Mouse (Mus musculus): ENCODE measurements around the gene Ppp1r9a. TPM values are rescaled to one million over a fixed set of nuclear protein-coding genes. Genes with fewer than 3 reads are reported as not detected.
"Not testable (repeated sequence)": the region's sequence is repeated elsewhere in the genome, so short reads cannot be mapped to it uniquely, and the experiment has no call there.

The Ppp1r9a gene
- polyA plus RNA-seq, 1 experiment from 2014 or later: 12.1 TPM

- no peak for DNase-seq (ENCODE audit: low read depth, low spot score)
- ChIA-PET CTCF (interaction anchor here (1.1 kb wide), 1 partner anchor 15 kb away, joined by 3 read pairs; no protein-coding TSS in a partner anchor), POLR2A (no interaction called here)
- TF ChIP-seq CTCF (IDR thresholded peaks at IDR 0.05): no peak
- no peak for ATAC-seq
- H3K27me3 ChIP-seq: no peaks in the 10 kb centered on the region
- in situ Hi-C loops (cut with MboI; ENCODE audit: low pct_unique_long_range_greater_than_20kb): loop anchor here (25.0 kb wide), 1 partner anchor 469 kb away; the partner anchor contains the start of gene Asb4
These were observed 15.8 kb downstream of the Ppp1r9a start for GRCm38 (mm10) chr6:4918470-4918869.

GRCm38 (mm10) chr6:4923791-4924190, 21.1 kb downstream of the Ppp1r9a start:
- in situ Hi-C loops (cut with MboI; ENCODE audit: low pct_unique_long_range_greater_than_20kb): loop anchor here (25.0 kb wide), 1 partner anchor 464 kb away; the partner anchor contains the start of gene Asb4
- ATAC-seq; CTCF ChIA-PET; H3K27me3 ChIP-seq; POLR2A ChIA-PET; DNase-seq (ENCODE audit: low read depth, low spot score): not testable (repeated sequence)

- DNase-seq (ENCODE audit: low read depth, low spot score) (no peak), ATAC-seq (no peak)
- in situ Hi-C loops (cut with MboI; ENCODE audit: low pct_unique_long_range_greater_than_20kb): no loop called here
- H3K27me3 ChIP-seq: no peaks in the 10 kb centered on the region
- TF ChIP-seq CTCF (IDR thresholded peaks at IDR 0.05): no peak
- ChIA-PET CTCF (interaction anchor here (0.8 to 1.7 kb wide), 2 partner anchors 9 to 11 kb away, joined by 3 to 4 read pairs; no protein-coding TSS in a partner anchor), POLR2A (no interaction called here)
These were observed 23.4 kb downstream of the Ppp1r9a start for GRCm38 (mm10) chr6:4925966-4926687.

- H3K27me3 ChIP-seq: no peaks in the 10 kb centered on the region
- no peak for ATAC-seq
- DNase-seq (ENCODE audit: low read depth, low spot score): no peak
- ChIA-PET CTCF (no interaction called here), POLR2A (no interaction called here)
- no peak for TF ChIP-seq CTCF (IDR thresholded peaks at IDR 0.05)
- in situ Hi-C loops (cut with MboI; ENCODE audit: low pct_unique_long_range_greater_than_20kb): no loop called here
These were observed 27.6 kb downstream of the Ppp1r9a start for GRCm38 (mm10) chr6:4930321-4930720.

GRCm38 (mm10) chr6:4938901-4939300, 36.2 kb downstream of the Ppp1r9a start:
- POLR2A ChIA-PET: interaction anchor here (0.6 kb wide), 1 partner anchor 1979 kb away, joined by 4 read pairs; no protein-coding TSS in a partner anchor

GRCm38 (mm10) chr6:4940086-4940485, 37.4 kb downstream of the Ppp1r9a start:
- ChIA-PET CTCF (interaction anchor here (1.0 kb wide), 1 partner anchor 80 kb away, joined by 3 read pairs; no protein-coding TSS in a partner anchor), POLR2A (no interaction called here)
- in situ Hi-C loops (cut with MboI; ENCODE audit: low pct_unique_long_range_greater_than_20kb): no loop called here
- ATAC-seq (no peak), DNase-seq (ENCODE audit: low read depth, low spot score) (no peak)
- TF ChIP-seq CTCF (IDR thresholded peaks at IDR 0.05): no peak
- no peaks in the 10 kb centered on the region for H3K27me3 ChIP-seq

More at GRCm38 (mm10) chr6:4938901-4939300, 36.2 kb downstream of the Ppp1r9a start:
- ATAC-seq (no peak), DNase-seq (ENCODE audit: low read depth, low spot score) (no peak)
- in situ Hi-C loops (cut with MboI; ENCODE audit: low pct_unique_long_range_greater_than_20kb): no loop called here
- CTCF ChIA-PET: interaction anchor here (1.0 kb wide), 1 partner anchor 81 kb away, joined by 3 read pairs; no protein-coding TSS in a partner anchor
- no peaks in the 10 kb centered on the region for H3K27me3 ChIP-seq
- no peak for TF ChIP-seq CTCF (IDR thresholded peaks at IDR 0.05)

- CTCF ChIA-PET: no interaction called here
- TF ChIP-seq CTCF (IDR thresholded peaks at IDR 0.05): no peak
- no peaks in the 10 kb centered on the region for H3K27me3 ChIP-seq
- ATAC-seq (no peak), DNase-seq (ENCODE audit: low read depth, low spot score) (no peak)
- POLR2A ChIA-PET: no interaction called here
- in situ Hi-C loops (cut with MboI; ENCODE audit: low pct_unique_long_range_greater_than_20kb): no loop called here
These were observed 37.9 kb downstream of the Ppp1r9a start for GRCm38 (mm10) chr6:4940639-4941038.

- no peak for TF ChIP-seq CTCF (IDR thresholded peaks at IDR 0.05)
- in situ Hi-C loops (cut with MboI; ENCODE audit: low pct_unique_long_range_greater_than_20kb): no loop called here
- DNase-seq (ENCODE audit: low read depth, low spot score) (no peak), ATAC-seq (no peak)
- CTCF ChIA-PET: interaction anchor here (1.4 kb wide), 1 partner anchor 16 kb away, joined by 3 read pairs; no protein-coding TSS in a partner anchor
- H3K27me3 ChIP-seq: no peaks in the 10 kb centered on the region
- POLR2A ChIA-PET: no interaction called here
These were observed 41.1 kb downstream of the Ppp1r9a start for GRCm38 (mm10) chr6:4943821-4944220.

- POLR2A ChIA-PET: no interaction called here
- H3K27me3 ChIP-seq: no peaks in the 10 kb centered on the region
- DNase-seq (ENCODE audit: low read depth, low spot score) (peak; percentile 3), ATAC-seq (peak; percentile 47)
- no peak for TF ChIP-seq CTCF (IDR thresholded peaks at IDR 0.05)
- in situ Hi-C loops (cut with MboI; ENCODE audit: low pct_unique_long_range_greater_than_20kb): no loop called here
- CTCF ChIA-PET: no interaction called here
These were observed 45.3 kb downstream of the Ppp1r9a start for GRCm38 (mm10) chr6:4948056-4948455.

GRCm38 (mm10) chr6:4949701-4950100, 47.0 kb downstream of the Ppp1r9a start:
- CTCF ChIA-PET: no interaction called here

GRCm38 (mm10) chr6:4953028-4953719, 50.5 kb downstream of the Ppp1r9a start:
- DNase-seq (ENCODE audit: low read depth, low spot score) (no peak), ATAC-seq (no peak)
- in situ Hi-C loops (cut with MboI; ENCODE audit: low pct_unique_long_range_greater_than_20kb): no loop called here
- no peaks in the 10 kb centered on the region for H3K27me3 ChIP-seq
- TF ChIP-seq CTCF (IDR thresholded peaks at IDR 0.05): no peak
- POLR2A ChIA-PET: no interaction called here
- CTCF ChIA-PET: no interaction called here

More at GRCm38 (mm10) chr6:4949701-4950100, 47.0 kb downstream of the Ppp1r9a start:
- H3K27me3 ChIP-seq: no peaks in the 10 kb centered on the region
- in situ Hi-C loops (cut with MboI; ENCODE audit: low pct_unique_long_range_greater_than_20kb): no loop called here
- POLR2A ChIA-PET: no interaction called here
- DNase-seq (ENCODE audit: low read depth, low spot score) (no peak), ATAC-seq (no peak)
- TF ChIP-seq CTCF (IDR thresholded peaks at IDR 0.05): no peak

All from Patski (cell line).